Mouse (Mus musculus) limb, embryonic 10.5 days (tissue): ENCODE measurements at regions not wholly inside any gene's neighbourhood (a gene's known extent, or its start where the extent isn't known, plus 50 kb on each side); places are given as distances from the start of the nearest gene placed in this dataset.

Experiments
- DNase-seq: peaks from one replicate; pipeline ENCODE4 v3.0.0-alpha.2; 2017; ENCODE audit warnings: low spot score
- H3K27ac ChIP-seq: fragments of 300-500 bp; sonication (generic); 2 replicates; pipeline ENCODE4 v1.5.1; 2016; ENCODE audit warnings: mild to moderate bottlenecking
- H3K27me3 ChIP-seq: fragments of 300-500 bp; sonication (generic); 2 replicates; pipeline ENCODE4 v1.6.1; 2016; ENCODE audit warnings: low read depth, mild to moderate bottlenecking; ENCODE audit not compliant: poor library complexity, severe bottlenecking
- H3K36me3 ChIP-seq: fragments of 300-500 bp; sonication (generic); 2 replicates; pipeline ENCODE4 v1.6.1; 2016; ENCODE audit warnings: mild to moderate bottlenecking, moderate library complexity
- H3K4me1 ChIP-seq: fragments of 300-500 bp; sonication (generic); 2 replicates; pipeline ENCODE4 v1.6.1; 2016
- H3K4me3 ChIP-seq: fragments of 300-500 bp; sonication (generic); 2 replicates; pipeline ENCODE4 v1.5.1; 2016; ENCODE audit warnings: mild to moderate bottlenecking, moderate library complexity
- H3K9me3 ChIP-seq: fragments of 300-500 bp; sonication (generic); replicated peaks from 2 replicates; pipeline ENCODE4 v1.6.1; 2016; ENCODE audit warnings: mild to moderate bottlenecking
- WGBS: fragments of 180-500 bp; shearing (Covaris S2); methylation state at CpG from one replicate; pipeline ENCODE4 v1.1.7; 2016; 5-methylcytosine and 5-hydroxymethylcytosine counted together

DNA sequence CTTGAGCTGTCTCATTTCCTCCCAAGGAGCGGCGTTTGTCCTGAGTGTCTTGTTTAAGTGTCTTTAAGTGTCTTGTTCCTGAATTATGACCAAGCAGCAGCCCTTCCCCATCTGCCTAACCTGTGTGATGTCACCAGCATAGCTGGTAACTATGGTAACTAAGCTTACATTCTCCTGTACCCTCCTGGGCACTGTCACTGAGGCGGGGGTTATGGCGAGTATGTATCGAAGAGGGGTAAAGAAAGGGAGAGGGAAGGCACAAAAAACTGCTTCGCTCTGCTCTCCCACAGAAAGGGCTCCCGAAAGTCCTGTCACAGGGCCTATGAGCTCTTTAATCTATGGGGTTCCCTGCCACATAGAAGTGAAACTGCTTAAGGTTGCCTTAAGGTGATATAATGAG, 89.6 kb downstream of the Ppp4r2 start:
- Histone ChIP-seq H3K4me1 (peaks cover 43% of the 10 kb centered on the region), H3K27me3 (peaks cover 15% of the 10 kb centered on the region; the same call in 1 of the 2 replicates), H3K36me3 (no peaks in the 10 kb centered on the region), H3K9me3 (no peaks in the 10 kb centered on the region), H3K4me3 (no peak overlapping the region), H3K27ac (no peak overlapping the region)
- 54% methylated on average over 7 of the region's 7 CpGs for WGBS
- DNase-seq = no peak

- Histone ChIP-seq H3K36me3 (no peaks in the 10 kb centered on the region), H3K27ac (no peak overlapping the region), H3K4me3 (no peak overlapping the region), H3K4me1 (peaks cover 48% of the 10 kb centered on the region), H3K27me3 (peaks cover 15% of the 10 kb centered on the region; the same call in 1 of the 2 replicates), H3K9me3 (no peaks in the 10 kb centered on the region)
- WGBS = 29% methylated on average over 4 of the region's 4 CpGs
- no peak for DNase-seq
These were observed 90.3 kb downstream of the Ppp4r2 start for GRCm38 (mm10) chr6:100923686-100924085.

- Histone ChIP-seq H3K4me3 (no peak overlapping the region), H3K36me3 (no peaks in the 10 kb centered on the region), H3K9me3 (no peaks in the 10 kb centered on the region), H3K27ac (peak overlapping the region; percentile 88), H3K27me3 (peaks cover 15% of the 10 kb centered on the region; the same call in 1 of the 2 replicates), H3K4me1 (peaks cover 55% of the 10 kb centered on the region)
- WGBS = 58% methylated on average over 16 of the region's 16 CpGs
- DNase-seq = peak; percentile 51
These were observed 95.7 kb downstream of the Ppp4r2 start for GRCm38 (mm10) chr6:100928791-100929758.

- Histone ChIP-seq H3K27ac (peak overlapping the region; percentile 88), H3K4me1 (peaks cover 51% of the 10 kb centered on the region), H3K27me3 (peaks cover 8% of the 10 kb centered on the region; the same call in 1 of the 2 replicates), H3K4me3 (no peak overlapping the region), H3K9me3 (no peaks in the 10 kb centered on the region), H3K36me3 (no peaks in the 10 kb centered on the region)
- peak; percentile 74 for DNase-seq
- 11% methylated on average over 10 of the region's 10 CpGs for WGBS
These were observed 96.4 kb downstream of the Ppp4r2 start for GRCm38 (mm10) chr6:100929759-100930358.

GRCm38 (mm10) chr6:100930706-100931105, 97.3 kb downstream of the Ppp4r2 start:
- no peaks in the 10 kb centered on the region for H3K9me3 ChIP-seq
- H3K27me3 ChIP-seq = peaks cover 8% of the 10 kb centered on the region; the same call in 1 of the 2 replicates
- no peaks in the 10 kb centered on the region for H3K36me3 ChIP-seq
- H3K4me3 ChIP-seq = no peak overlapping the region
- peaks cover 51% of the 10 kb centered on the region for H3K4me1 ChIP-seq
- 77% methylated on average over 6 of the region's 6 CpGs for WGBS
- H3K27ac ChIP-seq = peak overlapping the region; percentile 88
- no peak for DNase-seq

DNA sequence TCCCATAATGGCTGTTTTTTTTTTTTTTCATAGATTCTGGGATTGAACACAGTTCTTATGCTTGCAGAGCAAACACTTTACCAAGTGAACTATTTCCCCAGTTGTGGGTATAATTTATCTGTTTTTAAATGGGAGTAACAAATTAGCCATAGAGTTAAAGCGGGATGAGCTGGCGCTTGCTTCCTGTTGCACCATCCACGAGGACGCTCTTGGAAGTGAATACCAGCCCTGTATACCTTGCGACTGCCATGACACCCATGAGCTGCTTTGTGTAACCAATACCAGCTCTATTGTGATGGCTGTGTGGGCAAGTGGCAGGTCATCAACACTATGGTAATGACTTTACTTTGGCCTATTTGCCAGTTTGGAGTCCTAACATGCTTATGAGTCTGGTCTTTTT, 101.0 kb downstream of the Ppp4r2 start:
- 91% methylated on average over 5 of the region's 5 CpGs for WGBS
- Histone ChIP-seq H3K9me3 (no peaks in the 10 kb centered on the region), H3K36me3 (no peaks in the 10 kb centered on the region), H3K4me1 (peaks cover 27% of the 10 kb centered on the region), H3K27ac (no peak overlapping the region), H3K27me3 (peaks cover 12% of the 10 kb centered on the region; the same call in 1 of the 2 replicates), H3K4me3 (no peak overlapping the region)
- no peak for DNase-seq

DNA sequence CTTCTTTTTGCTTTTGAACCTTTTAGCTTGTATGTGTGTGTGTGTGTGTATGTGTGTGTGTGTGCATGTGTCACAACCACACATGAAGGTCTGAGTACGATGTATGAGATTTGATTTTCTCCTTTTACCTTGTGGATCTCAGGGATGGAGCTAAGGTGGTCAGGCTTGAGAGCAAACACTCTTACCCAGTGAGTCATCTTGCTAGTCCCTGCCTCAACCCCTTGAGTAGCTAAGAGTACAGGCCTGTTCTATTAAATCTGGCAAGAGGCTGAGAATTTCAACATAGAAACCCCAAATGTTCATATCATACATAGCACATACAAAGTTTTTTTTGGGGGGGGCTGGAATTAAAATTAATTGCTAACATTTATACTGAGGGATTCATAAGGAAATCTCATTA, 104.4 kb downstream of the Ppp4r2 start:
- Histone ChIP-seq H3K27me3 (peaks cover 3% of the 10 kb centered on the region; the same call in 1 of the 2 replicates), H3K4me3 (no peak overlapping the region), H3K36me3 (no peaks in the 10 kb centered on the region), H3K4me1 (peaks cover 7% of the 10 kb centered on the region; the same call in 1 of the 2 replicates), H3K27ac (no peak overlapping the region), H3K9me3 (no peaks in the 10 kb centered on the region)
- WGBS = 100% methylated on average over 1 of the region's 1 CpGs
- no peak for DNase-seq

DNA sequence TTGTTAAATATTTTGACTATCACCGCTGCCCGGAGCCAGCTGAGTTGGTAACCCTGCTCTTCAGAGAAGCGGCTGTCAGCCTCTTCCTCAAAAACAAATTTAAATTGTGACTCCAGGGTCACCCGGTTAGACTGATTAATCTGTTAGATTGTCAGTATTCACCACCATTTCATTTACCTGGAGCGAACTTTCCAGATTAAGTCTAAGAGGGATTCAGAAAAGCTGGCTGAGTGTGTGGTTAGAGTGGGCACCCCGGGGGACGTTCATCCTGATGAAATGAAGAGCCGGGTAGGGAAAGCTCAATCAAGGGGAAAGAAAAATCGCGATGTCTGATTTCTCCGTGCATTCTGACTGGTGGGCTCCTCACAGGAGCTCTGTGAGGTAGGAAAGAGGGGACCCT, 105.0 kb downstream of the Ppp4r2 start:
- no peaks in the 10 kb centered on the region for H3K36me3 ChIP-seq
- no peaks in the 10 kb centered on the region for H3K9me3 ChIP-seq
- no peak for DNase-seq
- WGBS = 88% methylated on average over 11 of the region's 11 CpGs
- peaks cover 3% of the 10 kb centered on the region; the same call in 1 of the 2 replicates for H3K27me3 ChIP-seq
- no peak overlapping the region for H3K27ac ChIP-seq
- peaks cover 5% of the 10 kb centered on the region; the same call in 1 of the 2 replicates for H3K4me1 ChIP-seq
- no peak overlapping the region for H3K4me3 ChIP-seq

DNA sequence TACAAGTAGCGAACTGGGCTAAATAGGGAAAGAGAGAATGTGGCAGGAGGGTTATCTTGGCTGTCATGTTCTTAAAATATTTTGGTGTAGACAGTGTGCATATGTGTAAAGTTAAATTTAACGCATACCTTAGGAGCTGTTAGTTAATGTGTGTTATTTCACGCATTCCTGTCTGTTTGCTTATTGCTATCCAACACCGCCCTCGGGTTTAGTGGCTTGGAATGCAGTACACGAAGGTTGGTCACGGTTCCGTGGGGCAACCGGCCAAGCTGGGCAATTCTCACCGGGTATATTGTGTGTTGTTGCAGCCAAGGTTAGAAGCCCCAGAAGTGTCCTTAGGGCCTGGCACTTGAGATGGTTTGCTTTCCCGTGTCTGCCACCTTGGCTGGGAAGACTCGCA, 105.6 kb downstream of the Ppp4r2 start:
- no peak overlapping the region for H3K4me3 ChIP-seq
- no peaks in the 10 kb centered on the region for H3K36me3 ChIP-seq
- no peak for DNase-seq
- WGBS = 93% methylated on average over 12 of the region's 12 CpGs
- H3K27ac ChIP-seq = no peak overlapping the region
- H3K9me3 ChIP-seq = no peaks in the 10 kb centered on the region
- peaks cover 3% of the 10 kb centered on the region; the same call in 1 of the 2 replicates for H3K27me3 ChIP-seq
- H3K4me1 ChIP-seq = no peaks in the 10 kb centered on the region

- no peak overlapping the region for H3K4me3 ChIP-seq
- H3K36me3 ChIP-seq = no peaks in the 10 kb centered on the region
- H3K27me3 ChIP-seq = peaks cover 3% of the 10 kb centered on the region; the same call in 1 of the 2 replicates
- DNase-seq = no peak
- H3K4me1 ChIP-seq = no peaks in the 10 kb centered on the region
- no peak overlapping the region for H3K27ac ChIP-seq
- 89% methylated on average over 5 of the region's 5 CpGs for WGBS
- H3K9me3 ChIP-seq = no peaks in the 10 kb centered on the region
These were observed 106.3 kb downstream of the Ppp4r2 start for GRCm38 (mm10) chr6:100939766-100940165.

DNA sequence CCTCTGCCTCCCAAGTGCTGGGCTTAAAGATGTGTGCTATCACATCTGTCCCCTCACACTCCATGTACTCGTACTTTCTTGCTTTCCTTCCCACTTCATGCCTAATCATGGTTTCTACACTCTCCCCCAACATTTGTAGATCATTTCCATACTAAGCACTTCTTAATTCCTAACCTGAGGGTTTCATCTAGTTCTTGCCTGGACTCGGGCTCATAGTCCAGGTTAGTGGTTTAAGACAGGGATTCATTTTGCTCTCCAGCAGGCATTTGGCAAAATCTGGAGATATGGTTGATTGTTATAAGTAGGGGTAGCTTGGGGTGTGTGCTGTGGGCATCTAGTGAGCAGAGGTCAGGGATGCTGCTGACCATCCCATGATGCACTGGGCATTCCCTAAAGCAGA, 108.3 kb downstream of the Ppp4r2 start:
- no peak overlapping the region for H3K27ac ChIP-seq
- no peaks in the 10 kb centered on the region for H3K36me3 ChIP-seq
- peaks cover 3% of the 10 kb centered on the region; the same call in 1 of the 2 replicates for H3K27me3 ChIP-seq
- 88% methylated on average over 2 of the region's 2 CpGs for WGBS
- DNase-seq = no peak
- no peak overlapping the region for H3K4me3 ChIP-seq
- no peaks in the 10 kb centered on the region for H3K9me3 ChIP-seq
- H3K4me1 ChIP-seq = no peaks in the 10 kb centered on the region

- H3K27ac ChIP-seq = no peak overlapping the region
- peaks cover 4% of the 10 kb centered on the region; the same call in 1 of the 2 replicates for H3K4me1 ChIP-seq
- no peak for DNase-seq
- no peaks in the 10 kb centered on the region for H3K36me3 ChIP-seq
- 89% methylated on average over 6 of the region's 6 CpGs for WGBS
- H3K4me3 ChIP-seq = no peak overlapping the region
- peaks cover 3% of the 10 kb centered on the region; the same call in 1 of the 2 replicates for H3K27me3 ChIP-seq
- H3K9me3 ChIP-seq = no peaks in the 10 kb centered on the region
These were observed 109.5 kb downstream of the Ppp4r2 start for GRCm38 (mm10) chr6:100942956-100943355.

GRCm38 (mm10) chr6:100945796-100946195, 112.4 kb downstream of the Ppp4r2 start:
- H3K9me3 ChIP-seq = no peaks in the 10 kb centered on the region
- 93% methylated on average over 2 of the region's 2 CpGs for WGBS
- H3K4me1 ChIP-seq = peaks cover 10% of the 10 kb centered on the region; the same call in 1 of the 2 replicates
- no peaks in the 10 kb centered on the region for H3K36me3 ChIP-seq
- no peak for DNase-seq
- H3K4me3 ChIP-seq = no peak overlapping the region
- H3K27ac ChIP-seq = no peak overlapping the region
- H3K27me3 ChIP-seq = no peaks in the 10 kb centered on the region
